Mouse (Mus musculus): ENCODE data around the gene Slc44a5. TPM values are rescaled to one million over a fixed set of nuclear protein-coding genes. Genes with fewer than 3 reads are reported as not detected.

Slc44a5 gene
- polyA plus RNA-seq, 1 experiment from 2014 or later, result 0.73 TPM

- Histone ChIP-seq H3K27me3 (no peaks in the 10 kb centered on the region), H3K27ac (no peak overlapping the region), H3K4me1 (no peaks in the 10 kb centered on the region), H3K36me3 (no peaks in the 10 kb centered on the region), H3K4me3 (no peak overlapping the region), H3K9me3 (no peaks in the 10 kb centered on the region), H3K9ac (no peak overlapping the region), H3K4me2 (no peak overlapping the region)
- 61% methylated on average over 9 of the region's 9 CpGs for WGBS
- no peak for ATAC-seq (ENCODE audit: insufficient number of reproducible peaks, low FRiP score, low TSS enrichment, low read depth)
Measured at GRCm38 (mm10) chr3:154114991-154115390, 141.8 kb downstream of the Slc44a5 start.

- Histone ChIP-seq H3K9me3 (no peaks in the 10 kb centered on the region), H3K4me2 (no peak overlapping the region), H3K27ac (no peak overlapping the region), H3K4me3 (no peak overlapping the region), H3K4me1 (no peaks in the 10 kb centered on the region), H3K27me3 (no peaks in the 10 kb centered on the region), H3K36me3 (no peaks in the 10 kb centered on the region), H3K9ac (no peak overlapping the region)
- ATAC-seq (ENCODE audit: insufficient number of reproducible peaks, low FRiP score, low TSS enrichment, low read depth), result no peak
- 82% methylated on average over 4 of the region's 4 CpGs for WGBS
Measured at GRCm38 (mm10) chr3:154115478-154115877, 142.2 kb downstream of the Slc44a5 start.

- no peak overlapping the region for H3K4me2 ChIP-seq
- no peaks in the 10 kb centered on the region for H3K4me1 ChIP-seq
- no peak for ATAC-seq (ENCODE audit: insufficient number of reproducible peaks, low FRiP score, low TSS enrichment, low read depth)
- no peak overlapping the region for H3K9ac ChIP-seq
- no peaks in the 10 kb centered on the region for H3K27me3 ChIP-seq
- no peak overlapping the region for H3K27ac ChIP-seq
- 71% methylated on average over 5 of the region's 5 CpGs for WGBS
- no peaks in the 10 kb centered on the region for H3K36me3 ChIP-seq
- no peaks in the 10 kb centered on the region for H3K9me3 ChIP-seq
- H3K4me3 ChIP-seq, result no peak overlapping the region
Measured at GRCm38 (mm10) chr3:154116000-154116399, 142.8 kb downstream of the Slc44a5 start.

- Histone ChIP-seq H3K4me1 (no peaks in the 10 kb centered on the region), H3K9me3 (no peaks in the 10 kb centered on the region), H3K4me3 (no peak overlapping the region), H3K9ac (no peak overlapping the region), H3K27me3 (no peaks in the 10 kb centered on the region), H3K4me2 (no peak overlapping the region), H3K27ac (no peak overlapping the region), H3K36me3 (no peaks in the 10 kb centered on the region)
- no peak for ATAC-seq (ENCODE audit: insufficient number of reproducible peaks, low FRiP score, low TSS enrichment, low read depth)
- 58% methylated on average over 6 of the region's 6 CpGs for WGBS
Measured at GRCm38 (mm10) chr3:154118992-154119603, 145.9 kb downstream of the Slc44a5 start.

- H3K9ac ChIP-seq, result no peak overlapping the region
- H3K4me1 ChIP-seq, result no peaks in the 10 kb centered on the region
- ATAC-seq (ENCODE audit: insufficient number of reproducible peaks, low FRiP score, low TSS enrichment, low read depth), result no peak
- H3K27ac ChIP-seq, result no peak overlapping the region
- H3K4me2 ChIP-seq, result no peak overlapping the region
- H3K36me3 ChIP-seq, result no peaks in the 10 kb centered on the region
- H3K4me3 ChIP-seq, result no peak overlapping the region
- H3K27me3 ChIP-seq, result no peaks in the 10 kb centered on the region
- 74% methylated on average over 3 of the region's 3 CpGs for WGBS
- no peaks in the 10 kb centered on the region for H3K9me3 ChIP-seq
Measured at GRCm38 (mm10) chr3:154122531-154122930, 149.3 kb downstream of the Slc44a5 start.

- WGBS, result 88% methylated on average over 15 of the region's 15 CpGs
- H3K9ac ChIP-seq, result no peak overlapping the region
- H3K4me1 ChIP-seq, result no peaks in the 10 kb centered on the region
- H3K36me3 ChIP-seq, result no peaks in the 10 kb centered on the region
- H3K4me3 ChIP-seq, result no peak overlapping the region
- no peaks in the 10 kb centered on the region for H3K27me3 ChIP-seq
- H3K4me2 ChIP-seq, result no peak overlapping the region
- ATAC-seq (ENCODE audit: insufficient number of reproducible peaks, low FRiP score, low TSS enrichment, low read depth), result no peak
- no peaks in the 10 kb centered on the region for H3K9me3 ChIP-seq
- H3K27ac ChIP-seq, result no peak overlapping the region
Measured at GRCm38 (mm10) chr3:154124890-154125575, 151.8 kb downstream of the Slc44a5 start.

- ATAC-seq (ENCODE audit: insufficient number of reproducible peaks, low FRiP score, low TSS enrichment, low read depth), result no peak
- WGBS, result 77% methylated on average over 7 of the region's 7 CpGs
Measured at GRCm38 (mm10) chr3:154125768-154126376, 152.6 kb downstream of the Slc44a5 start.

GRCm38 (mm10) chr3:154127246-154127645 lies 154.0 kb downstream of the Slc44a5 start:
- Histone ChIP-seq H3K27me3 (no peaks in the 10 kb centered on the region), H3K4me1 (no peaks in the 10 kb centered on the region), H3K9me3 (no peaks in the 10 kb centered on the region), H3K4me2 (no peak overlapping the region), H3K4me3 (no peak overlapping the region), H3K27ac (no peak overlapping the region), H3K9ac (no peak overlapping the region), H3K36me3 (no peaks in the 10 kb centered on the region)
- no peak for ATAC-seq (ENCODE audit: insufficient number of reproducible peaks, low FRiP score, low TSS enrichment, low read depth)
- 72% methylated on average over 3 of the region's 3 CpGs for WGBS

More at GRCm38 (mm10) chr3:154125768-154126376, 152.6 kb downstream of the Slc44a5 start:
- Histone ChIP-seq H3K4me3 (no peak overlapping the region), H3K27ac (no peak overlapping the region), H3K9me3 (no peaks in the 10 kb centered on the region), H3K4me1 (no peaks in the 10 kb centered on the region), H3K9ac (no peak overlapping the region), H3K4me2 (no peak overlapping the region), H3K27me3 (no peaks in the 10 kb centered on the region), H3K36me3 (no peaks in the 10 kb centered on the region)

GRCm38 (mm10) chr3:154129036-154129435 lies 155.8 kb downstream of the Slc44a5 start:
- no peaks in the 10 kb centered on the region for H3K9me3 ChIP-seq
- H3K27ac ChIP-seq, result no peak overlapping the region
- H3K4me1 ChIP-seq, result no peaks in the 10 kb centered on the region
- H3K27me3 ChIP-seq, result no peaks in the 10 kb centered on the region
- H3K36me3 ChIP-seq, result no peaks in the 10 kb centered on the region
- H3K4me3 ChIP-seq, result no peak overlapping the region
- H3K4me2 ChIP-seq, result no peak overlapping the region
- H3K9ac ChIP-seq, result no peak overlapping the region
- no peak for ATAC-seq (ENCODE audit: insufficient number of reproducible peaks, low FRiP score, low TSS enrichment, low read depth)
- 63% methylated on average over 4 of the region's 4 CpGs for WGBS

GRCm38 (mm10) chr3:154130431-154131114 lies 157.3 kb downstream of the Slc44a5 start:
- ATAC-seq (ENCODE audit: insufficient number of reproducible peaks, low FRiP score, low TSS enrichment, low read depth), result no peak
- no peaks in the 10 kb centered on the region for H3K9me3 ChIP-seq
- H3K9ac ChIP-seq, result no peak overlapping the region
- H3K36me3 ChIP-seq, result no peaks in the 10 kb centered on the region
- H3K4me1 ChIP-seq, result no peaks in the 10 kb centered on the region
- H3K4me2 ChIP-seq, result no peak overlapping the region
- no peak overlapping the region for H3K4me3 ChIP-seq
- H3K27me3 ChIP-seq, result no peaks in the 10 kb centered on the region
- H3K27ac ChIP-seq, result no peak overlapping the region
- 80% methylated on average over 6 of the region's 6 CpGs for WGBS

GRCm38 (mm10) chr3:154133986-154134385 lies 160.8 kb downstream of the Slc44a5 start:
- 75% methylated on average over 6 of the region's 6 CpGs for WGBS
- Histone ChIP-seq H3K4me3 (no peak overlapping the region), H3K36me3 (no peaks in the 10 kb centered on the region), H3K9me3 (no peaks in the 10 kb centered on the region), H3K9ac (no peak overlapping the region), H3K27ac (no peak overlapping the region), H3K4me2 (no peak overlapping the region), H3K27me3 (no peaks in the 10 kb centered on the region), H3K4me1 (no peaks in the 10 kb centered on the region)
- ATAC-seq (ENCODE audit: insufficient number of reproducible peaks, low FRiP score, low TSS enrichment, low read depth), result no peak

- no peaks in the 10 kb centered on the region for H3K27me3 ChIP-seq
Measured at GRCm38 (mm10) chr3:154134701-154135100, 161.5 kb downstream of the Slc44a5 start.

More at GRCm38 (mm10) chr3:154134701-154135100, 161.5 kb downstream of the Slc44a5 start:
- no peak for ATAC-seq (ENCODE audit: insufficient number of reproducible peaks, low FRiP score, low TSS enrichment, low read depth)
- WGBS, result 81% methylated on average over 2 of the region's 2 CpGs
- Histone ChIP-seq H3K27ac (no peak overlapping the region), H3K9ac (no peak overlapping the region), H3K9me3 (no peaks in the 10 kb centered on the region), H3K4me1 (no peaks in the 10 kb centered on the region), H3K36me3 (no peaks in the 10 kb centered on the region), H3K4me3 (no peak overlapping the region), H3K4me2 (no peak overlapping the region)
